Mouse (Mus musculus) mesoderm, embryonic 11.5 days (tissue): Measurements from ENCODE around the gene Tbr1.

Experiments used
- DNase-seq: peaks from one replicate; pipeline ENCODE4 v3.0.0-alpha.2; 2012; ENCODE audit warnings: low read depth, low spot score

Tbr1 gene

GRCm38 (mm10) chr2:61802656-61803251, at the start of gene Tbr1:
TSS of gene Tbr1 (plus strand) at chr2:61802930.
- DNase-seq, result no peak

DNA sequence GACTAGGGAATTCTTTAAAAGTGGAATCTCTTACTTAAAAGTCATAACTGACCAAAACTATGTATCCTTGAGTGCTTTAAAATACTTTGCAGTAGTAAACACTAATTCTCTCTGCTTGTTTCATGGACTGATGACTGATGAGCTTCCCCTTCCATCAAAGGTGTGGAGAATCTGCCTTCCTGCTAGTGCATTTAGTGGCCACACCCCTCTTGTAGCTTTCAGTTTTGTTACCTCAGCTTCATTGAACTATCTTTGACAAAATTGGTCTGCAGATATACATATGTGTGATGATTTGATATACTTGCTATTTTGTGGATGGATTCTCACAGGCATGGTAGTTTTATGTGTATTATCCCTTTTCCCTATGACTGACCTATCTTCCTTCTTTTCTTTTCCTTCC, 47.7 kb upstream of the Tbr1 start:
- no peak for DNase-seq

- DNase-seq, result no peak
Observed at GRCm38 (mm10) chr2:61759234-61759855, 43.4 kb upstream of the Tbr1 start.

DNA sequence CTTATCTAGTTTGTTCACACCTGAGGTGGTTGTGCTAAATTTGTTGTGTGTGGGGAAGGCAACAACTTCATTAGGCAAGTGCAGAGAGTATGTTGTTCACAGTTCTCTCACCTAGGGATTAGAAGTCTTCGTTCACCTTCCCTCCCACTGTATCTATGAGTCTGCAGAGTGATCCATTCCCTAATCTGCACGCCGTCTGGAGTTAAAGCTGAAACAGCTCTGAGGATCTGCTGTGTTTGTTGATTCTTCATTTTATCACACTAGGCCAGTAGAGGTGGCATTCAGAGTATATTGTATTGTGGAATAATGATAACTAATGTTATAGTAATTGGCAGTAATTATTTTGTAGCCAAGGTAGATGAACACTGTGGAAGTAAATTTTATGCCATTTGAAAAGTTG, 42.7 kb upstream of the Tbr1 start:
- no peak for DNase-seq

- no peak for DNase-seq
Observed at GRCm38 (mm10) chr2:61764470-61765105, 38.1 kb upstream of the Tbr1 start.

DNA sequence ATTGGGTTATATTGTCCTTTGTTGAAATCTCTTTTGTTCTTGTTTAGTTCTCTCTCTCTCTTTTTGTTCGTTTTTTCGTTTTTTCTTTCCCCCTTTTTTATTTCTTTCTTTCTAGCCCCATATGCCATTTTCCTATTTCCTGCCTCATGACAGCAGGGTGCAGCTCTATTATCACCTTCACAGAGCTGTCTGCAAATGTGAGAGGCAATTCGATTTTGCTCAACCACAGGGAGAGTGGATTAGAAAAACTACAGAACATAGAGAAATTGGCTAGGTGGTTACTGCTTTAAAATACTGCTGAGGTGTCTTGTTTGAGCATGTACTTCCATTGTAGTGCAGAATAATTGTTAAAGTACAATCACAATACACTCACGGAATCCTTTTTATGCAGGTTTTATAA, 37.2 kb upstream of the Tbr1 start:
- DNase-seq, result no peak

DNA sequence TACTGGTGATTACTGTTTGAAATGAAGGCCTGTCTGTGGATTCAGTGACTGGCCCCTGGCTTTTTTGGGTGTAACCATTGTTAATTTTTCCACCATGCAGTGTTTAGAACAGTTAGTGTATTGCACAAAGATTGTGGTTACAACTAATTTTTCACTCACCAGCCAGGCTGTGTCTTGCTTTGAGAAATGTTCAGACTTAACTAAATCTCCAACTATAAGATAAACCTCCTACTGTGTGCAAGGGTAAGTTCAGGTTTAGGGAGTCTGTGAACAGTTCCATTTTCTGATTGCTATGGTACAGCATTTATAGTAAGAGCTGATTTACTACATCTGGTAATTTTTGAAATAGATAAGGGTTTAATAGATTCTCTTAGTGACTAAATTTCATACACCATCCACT, 21.9 kb upstream of the Tbr1 start:
- no peak for DNase-seq

GRCm38 (mm10) chr2:61794960-61795359, 7.8 kb upstream of the Tbr1 start:
- DNase-seq, result no peak

DNA sequence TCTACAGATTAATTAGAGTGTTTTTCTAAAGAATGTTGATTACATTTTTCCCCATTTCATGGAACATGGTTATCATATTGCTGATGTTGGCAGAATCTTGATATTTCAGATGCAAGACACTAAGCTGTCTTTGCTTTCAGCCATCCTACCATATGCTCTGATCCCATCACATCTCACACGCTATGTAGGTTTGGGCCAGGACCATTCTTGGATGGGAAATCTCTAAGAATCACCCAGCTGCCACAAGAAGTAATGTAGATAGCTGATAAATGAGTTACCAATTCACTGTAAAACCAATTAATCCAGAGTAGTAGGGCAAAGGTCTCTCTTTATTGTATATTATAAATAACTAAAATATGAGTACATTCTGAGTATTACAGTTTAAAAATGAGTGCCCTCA, 4.7 kb upstream of the Tbr1 start:
- DNase-seq, result no peak

- no peak for DNase-seq
Observed at GRCm38 (mm10) chr2:61803443-61804367, 975 bp downstream of the Tbr1 start.

- no peak for DNase-seq
Observed at GRCm38 (mm10) chr2:61804382-61804840, 1.7 kb downstream of the Tbr1 start.

- no peak for DNase-seq
Observed at GRCm38 (mm10) chr2:61804841-61805540, 2.3 kb downstream of the Tbr1 start.

DNA sequence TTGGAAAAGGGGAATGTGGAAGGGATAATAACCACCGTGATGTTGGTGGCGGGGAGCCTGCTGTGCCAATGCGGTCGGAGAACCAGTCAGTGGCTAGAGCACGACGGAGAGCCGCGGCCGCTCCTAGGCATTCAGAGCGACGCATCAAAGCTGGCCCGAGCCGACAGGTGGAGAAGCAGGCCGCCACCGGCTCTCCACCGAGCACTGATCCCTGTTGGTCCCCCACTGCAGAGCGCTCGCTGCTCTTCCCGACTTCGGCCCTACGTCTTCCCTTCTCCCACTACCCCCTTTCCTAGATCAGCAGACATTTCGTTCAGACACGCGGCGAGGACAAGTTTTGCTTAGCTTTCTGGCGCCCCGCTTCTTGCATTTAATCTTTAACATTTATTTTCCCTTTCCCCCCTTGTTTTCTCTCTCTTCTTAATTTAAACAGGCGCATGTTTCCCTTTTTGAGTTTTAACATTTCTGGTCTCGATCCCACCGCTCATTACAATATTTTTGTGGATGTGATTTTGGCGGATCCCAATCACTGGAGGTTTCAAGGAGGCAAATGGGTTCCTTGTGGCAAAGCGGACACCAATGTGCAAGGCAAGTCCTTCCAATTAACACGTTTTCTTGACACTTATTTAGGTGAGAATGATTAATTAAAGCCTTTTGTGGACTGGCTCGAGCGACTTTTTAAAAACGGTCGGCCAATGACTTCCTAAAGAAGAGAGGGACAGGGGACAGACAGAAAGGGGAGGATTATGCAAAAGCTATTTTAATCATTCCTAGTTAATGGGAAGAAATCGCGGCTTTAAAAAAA, 3.0 kb downstream of the Tbr1 start:
- no peak for DNase-seq

DNA sequence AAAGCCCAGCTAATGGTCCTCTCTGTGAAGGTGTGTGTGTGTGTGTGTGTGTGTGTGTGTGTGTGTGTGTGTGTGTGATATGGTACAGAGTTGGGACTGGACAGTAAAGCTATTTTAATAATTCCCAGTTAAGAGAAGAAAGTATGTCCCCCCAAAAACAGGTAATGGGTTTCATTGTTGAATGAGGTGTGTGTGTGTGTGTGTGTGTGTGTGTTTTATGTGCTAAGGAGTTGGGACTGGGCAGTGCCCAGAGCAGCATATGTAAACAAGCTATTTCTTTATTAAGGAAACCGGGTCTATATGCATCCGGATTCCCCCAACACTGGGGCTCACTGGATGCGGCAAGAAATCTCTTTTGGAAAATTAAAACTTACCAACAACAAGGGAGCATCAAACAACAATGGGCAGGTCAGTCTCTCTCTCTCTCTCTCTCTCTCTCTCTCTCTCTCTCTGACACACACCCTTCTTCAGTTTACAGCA, 3.7 kb downstream of the Tbr1 start:
- no peak for DNase-seq

GRCm38 (mm10) chr2:61807151-61807550, 4.4 kb downstream of the Tbr1 start:
- peak; percentile 60 for DNase-seq

GRCm38 (mm10) chr2:61807781-61808180, 5.1 kb downstream of the Tbr1 start:
- DNase-seq, result no peak

GRCm38 (mm10) chr2:61808776-61809175, 6.0 kb downstream of the Tbr1 start:
- DNase-seq, result no peak

- DNase-seq, result no peak
Observed at GRCm38 (mm10) chr2:61809381-61809780, 6.7 kb downstream of the Tbr1 start.

- DNase-seq, result no peak
Observed at GRCm38 (mm10) chr2:61810751-61811150, 8.0 kb downstream of the Tbr1 start.

GRCm38 (mm10) chr2:61811163-61811506, 8.4 kb downstream of the Tbr1 start:
- no peak for DNase-seq
